Mouse (Mus musculus): Measurements from ENCODE around the gene Lmcd1.

DNA sequence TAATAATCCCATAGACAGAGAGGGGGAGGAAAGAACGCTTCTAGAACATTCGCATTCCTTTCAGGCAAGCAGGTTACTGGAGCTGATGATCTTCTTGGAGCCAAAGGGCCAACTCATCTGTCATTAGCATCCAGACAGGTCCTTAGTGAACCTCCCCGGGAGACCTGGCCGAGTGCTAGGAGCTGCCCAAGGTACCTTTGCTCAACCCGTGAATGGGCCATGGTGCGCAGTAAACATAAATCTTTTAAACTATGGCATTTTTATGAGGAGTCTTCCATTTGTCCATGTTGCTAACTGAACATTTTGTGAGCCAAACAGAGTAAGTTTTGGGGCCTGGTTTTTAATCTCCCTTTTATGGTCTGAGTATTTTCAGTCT lies 57.7 kb downstream of the Lmcd1 start:
- TF ChIP-seq CTCF (IDR thresholded peaks at IDR 0.05) (no peak), EP300 (IDR thresholded peaks at IDR 0.05; ENCODE audit: insufficient read depth, low read depth, low read length) (no peak)

Measured in heart, adult 2 months (tissue).